Mouse (Mus musculus): ENCODE data around the gene Limch1.

DNA sequence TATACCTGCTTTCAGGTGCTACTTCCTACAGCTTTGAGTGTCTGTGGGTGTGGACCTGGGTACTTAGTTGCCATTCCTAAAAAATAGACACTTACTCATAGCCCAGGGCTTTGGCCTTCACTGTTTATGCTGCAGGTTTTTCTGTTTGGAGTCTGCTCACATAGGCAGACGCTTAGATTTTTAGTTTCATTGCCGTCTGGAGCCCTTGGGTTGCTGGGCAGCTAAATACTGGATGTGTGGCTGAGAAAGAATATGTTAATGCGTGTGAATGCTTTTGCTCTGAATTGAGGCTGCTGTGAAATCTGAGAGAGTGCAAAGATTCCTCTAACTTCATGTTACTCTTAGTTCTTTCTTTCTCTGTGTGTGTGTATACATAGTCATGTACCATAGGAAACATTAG is 52.5 kb downstream of the Limch1 start:
- TF ChIP-seq GATA1 (IDR thresholded peaks at IDR 0.05; ENCODE audit: borderline replicate concordance, low read length), result no peak
- no peak for TF ChIP-seq FLI1 (IDR thresholded peaks at IDR 0.05; ENCODE audit: low read length)
